Mouse (Mus musculus) midbrain, embryonic 10.5 days (tissue): Measurements from ENCODE around the gene Olfr578. TPM values are rescaled to one million over a fixed set of nuclear protein-coding genes. Genes with fewer than 3 reads are reported as not detected.

Experiments used
- polyA plus RNA-seq: library from polyadenylated mRNA; unstranded; fragments of >200 nt; fragmentation: Nextera tagmentation; extraction: Ambion mirVana; gene quantifications from 2 replicates; pipeline ENCODE4 v1.2.1, GENCODE M21; 2016

The Olfr578 gene
- polyA plus RNA-seq, 1 experiment from 2014 or later, result not detected

Other genes starting within 250 kb of the Olfr578 start
- not detected in 2 replicates for gene Olfr560, start 230.0 kb downstream of the Olfr578 start, polyA plus RNA-seq
- not detected in 2 replicates for gene Olfr78, start 229.9 kb downstream of the Olfr578 start, polyA plus RNA-seq
- gene Olfr561, start 218.1 kb downstream of the Olfr578 start, polyA plus RNA-seq, result not detected in 2 replicates
- not detected in 2 replicates for gene Olfr564, start 185.8 kb downstream of the Olfr578 start, polyA plus RNA-seq
- gene Olfr566, start 130.6 kb downstream of the Olfr578 start, polyA plus RNA-seq, result not detected in 2 replicates
- gene Olfr568, start 112.2 kb downstream of the Olfr578 start, polyA plus RNA-seq, result not detected in 2 replicates
- gene Olfr569, start 98.4 kb downstream of the Olfr578 start, polyA plus RNA-seq, result not detected in 2 replicates
- gene Olfr570, start 94.7 kb downstream of the Olfr578 start, polyA plus RNA-seq, result not detected in 2 replicates
- not detected in 2 replicates for gene Olfr571, start 71.8 kb downstream of the Olfr578 start, polyA plus RNA-seq
- not detected in 2 replicates for gene Olfr572, start 64.9 kb downstream of the Olfr578 start, polyA plus RNA-seq
- not detected in 2 replicates for gene Olfr573-ps1, start 46.7 kb downstream of the Olfr578 start, polyA plus RNA-seq
- gene Olfr574, start 40.9 kb downstream of the Olfr578 start, polyA plus RNA-seq, result not detected in 2 replicates
- not detected in 2 replicates for gene Olfr575, start 30.5 kb downstream of the Olfr578 start, polyA plus RNA-seq
- gene Olfr576, start 26.7 kb downstream of the Olfr578 start, polyA plus RNA-seq, result not detected in 2 replicates
- gene Olfr577, start 13.4 kb downstream of the Olfr578 start, polyA plus RNA-seq, result not detected in 2 replicates
- gene Olfr582, start 48.7 kb upstream of the Olfr578 start, polyA plus RNA-seq, result not detected in 2 replicates
- gene Olfr583, start 62.0 kb upstream of the Olfr578 start, polyA plus RNA-seq, result not detected in 2 replicates
- not detected in 2 replicates for gene Olfr584, start 92.6 kb upstream of the Olfr578 start, polyA plus RNA-seq
- not detected in 2 replicates for gene Olfr585, start 108.4 kb upstream of the Olfr578 start, polyA plus RNA-seq
- gene Olfr586, start 136.3 kb upstream of the Olfr578 start, polyA plus RNA-seq, result not detected in 2 replicates
- gene Olfr588-ps1, start 151.6 kb upstream of the Olfr578 start, polyA plus RNA-seq, result not detected in 2 replicates
- gene Olfr589, start 167.0 kb upstream of the Olfr578 start, polyA plus RNA-seq, result not detected in 2 replicates
- not detected in 2 replicates for gene Olfr591, start 189.0 kb upstream of the Olfr578 start, polyA plus RNA-seq
- gene Olfr592, start 195.5 kb upstream of the Olfr578 start, polyA plus RNA-seq, result not detected in 2 replicates
- gene Olfr593, start 222.5 kb upstream of the Olfr578 start, polyA plus RNA-seq, result not detected in 2 replicates
- gene Olfr594, start 227.7 kb upstream of the Olfr578 start, polyA plus RNA-seq, result not detected in 2 replicates